Mouse (Mus musculus): ENCODE results near the gene AC134908.4.
"Not testable (repeated sequence)": the region's sequence is repeated elsewhere in the genome, so short reads cannot be mapped to it uniquely, and the experiment has no call there.

The AC134908.4 gene

GRCm38 (mm10) chr17:25808789-25809605, 13.5 kb upstream of the AC134908.4 start, which contains the start of gene Fbxl16:
Gene Fbxl16 (plus strand): TSS chr17:25809085.
- peak; percentile 90 for DNase-seq (ENCODE audit: low read depth, low spot score)

GRCm38 (mm10) chr17:25808028-25808427, 12.6 kb upstream of the AC134908.4 start:
- DNase-seq (ENCODE audit: low read depth, low spot score), result no peak

GRCm38 (mm10) chr17:25807452-25807851, 12.0 kb upstream of the AC134908.4 start:
- not testable (repeated sequence) for DNase-seq (ENCODE audit: low read depth, low spot score)

- no peak for DNase-seq (ENCODE audit: low read depth, low spot score)
These were observed 11.0 kb upstream of the AC134908.4 start for GRCm38 (mm10) chr17:25806507-25806906.

- no peak for DNase-seq (ENCODE audit: low read depth, low spot score)
These were observed 7.5 kb upstream of the AC134908.4 start for GRCm38 (mm10) chr17:25802825-25803517.

- no peak for DNase-seq (ENCODE audit: low read depth, low spot score)
These were observed 5.6 kb upstream of the AC134908.4 start for GRCm38 (mm10) chr17:25801029-25801428.

GRCm38 (mm10) chr17:25796951-25797369, 1.5 kb upstream of the AC134908.4 start, which contains the start of gene Metrn:
Gene Metrn (minus strand): TSS chr17:25797136.
- DNase-seq (ENCODE audit: low read depth, low spot score), result no peak

GRCm38 (mm10) chr17:25796211-25796771, 832 bp upstream of the AC134908.4 start:
- DNase-seq (ENCODE audit: low read depth, low spot score), result no peak

- DNase-seq (ENCODE audit: low read depth, low spot score), result no peak
These were observed 461 bp downstream of the AC134908.4 start for GRCm38 (mm10) chr17:25794998-25795397.

- no peak for DNase-seq (ENCODE audit: low read depth, low spot score)
These were observed 1.3 kb downstream of the AC134908.4 start for GRCm38 (mm10) chr17:25794197-25794596.

- DNase-seq (ENCODE audit: low read depth, low spot score), result no peak
These were observed 2.8 kb downstream of the AC134908.4 start, which contains the start of gene Fam173a for GRCm38 (mm10) chr17:25792615-25793014. Gene Fam173a (minus strand): TSS chr17:25792901.

- DNase-seq (ENCODE audit: low read depth, low spot score), result no peak
These were observed 3.5 kb downstream of the AC134908.4 start for GRCm38 (mm10) chr17:25791843-25792527.

GRCm38 (mm10) chr17:25791320-25791842, 4.1 kb downstream of the AC134908.4 start:
- DNase-seq (ENCODE audit: low read depth, low spot score), result no peak

GRCm38 (mm10) chr17:25786781-25787504, 8.5 kb downstream of the AC134908.4 start:
- no peak for DNase-seq (ENCODE audit: low read depth, low spot score)

- no peak for DNase-seq (ENCODE audit: low read depth, low spot score)
These were observed 9.2 kb downstream of the AC134908.4 start, which contains the start of gene Ccdc78 for GRCm38 (mm10) chr17:25786280-25786679. Gene Ccdc78 (plus strand): TSS chr17:25786580.

GRCm38 (mm10) chr17:25785281-25785745, 10.1 kb downstream of the AC134908.4 start, which contains the start of gene Haghl:
Gene Haghl (minus strand): TSS chr17:25785673.
- peak; percentile 85 for DNase-seq (ENCODE audit: low read depth, low spot score)

GRCm38 (mm10) chr17:25783861-25784574, 11.4 kb downstream of the AC134908.4 start:
- DNase-seq (ENCODE audit: low read depth, low spot score), result no peak

GRCm38 (mm10) chr17:25783086-25783485, 12.4 kb downstream of the AC134908.4 start:
- DNase-seq (ENCODE audit: low read depth, low spot score), result no peak

- no peak for DNase-seq (ENCODE audit: low read depth, low spot score)
These were observed 14.1 kb downstream of the AC134908.4 start for GRCm38 (mm10) chr17:25781339-25781738.

GRCm38 (mm10) chr17:25777948-25778347, 17.5 kb downstream of the AC134908.4 start:
- no peak for DNase-seq (ENCODE audit: low read depth, low spot score)

All from brain, embryonic 18.5 days (tissue).